Mouse (Mus musculus) kidney, postnatal 0 days (tissue): ENCODE data around the gene Igf2bp1. TPM values are rescaled to one million over a fixed set of nuclear protein-coding genes. Genes with fewer than 3 reads are reported as not detected.

Source experiments
- ATAC-seq: fragments of 200-750 bp; cut with Nextera tagmentation; replicated peaks from 2 replicates; pipeline ENCODE4 v1.8.0; 2017; ENCODE audit warnings: low read depth, moderate number of reproducible peaks, moderate TSS enrichment, moderate library complexity; ENCODE audit not compliant: low FRiP score
- DNase-seq: peaks from one replicate; pipeline ENCODE4 v3.0.0-alpha.2; 2016; ENCODE audit warnings: low spot score
- H3K27ac ChIP-seq: fragments of 300-500 bp; sonication (generic); 2 replicates; pipeline ENCODE4 v1.5.1; 2014; ENCODE audit warnings: mild to moderate bottlenecking
- H3K27me3 ChIP-seq: fragments of 300-500 bp; sonication (generic); 2 replicates; pipeline ENCODE4 v1.6.1; 2014; ENCODE audit warnings: low read length, mixed read lengths; ENCODE audit not compliant: insufficient read depth
- H3K36me3 ChIP-seq: fragments of 300-500 bp; sonication (generic); 2 replicates; pipeline ENCODE4 v1.6.1; 2014; ENCODE audit warnings: low read length, mixed read lengths; ENCODE audit not compliant: insufficient read depth
- H3K4me1 ChIP-seq: fragments of 300-500 bp; sonication (generic); replicated peaks from 2 replicates; pipeline ENCODE4 v1.6.1; 2014; ENCODE audit warnings: antibody characterized with exemption, low read length, mixed read lengths; ENCODE audit not compliant: insufficient read depth
- H3K4me2 ChIP-seq: fragments of 300-500 bp; sonication (generic); 2 replicates; pipeline ENCODE4 v1.6.1; 2014; ENCODE audit warnings: mild to moderate bottlenecking, low read length, moderate library complexity, mixed read lengths
- H3K4me3 ChIP-seq: fragments of 300-500 bp; sonication (generic); replicated peaks from 2 replicates; pipeline ENCODE4 v1.5.1; 2014; ENCODE audit warnings: low read depth, low read length
- H3K9ac ChIP-seq: fragments of 300-500 bp; sonication (generic); 2 replicates; pipeline ENCODE4 v1.6.1; 2014; ENCODE audit warnings: low read depth, low read length
- H3K9me3 ChIP-seq: fragments of 300-500 bp; sonication (generic); replicated peaks from 2 replicates; pipeline ENCODE4 v1.6.1; 2016; ENCODE audit warnings: low read length, inconsistent platforms, mixed read lengths
- CTCF ChIP-seq: IDR thresholded peaks from 2 replicates; pipeline ENCODE4 v1.5.1; 2016; ENCODE audit warnings: antibody characterized with exemption, low read depth, mild to moderate bottlenecking, moderate library complexity
- WGBS: fragments of 180-500 bp; shearing (Covaris S2); extraction: QIAGEN DNeasy Blood & Tissue Kit; methylation state at CpG from one replicate; pipeline ENCODE4 v1.1.7; 2014; 5-methylcytosine and 5-hydroxymethylcytosine counted together
- polyA plus RNA-seq: library from polyadenylated mRNA; unstranded; fragments of >200 nt; fragmentation: Nextera tagmentation; extraction: Ambion mirVana; gene quantifications from 2 replicates; pipeline ENCODE4 v1.2.1, GENCODE M21; 2015

The Igf2bp1 gene
- polyA plus RNA-seq, 1 experiment from 2014 or later: 14.9 TPM

- H3K4me3 ChIP-seq: peak overlapping the region; percentile 88
- H3K4me1 ChIP-seq: peaks cover 29% of the 10 kb centered on the region
- H3K4me2 ChIP-seq: peak overlapping the region; percentile 94
- 1% methylated on average over 32 of the region's 32 CpGs for WGBS
- DNase-seq (peak; percentile 57), ATAC-seq (peak; percentile 3; the same call in 1 of the 2 replicates)
- peak overlapping the region; percentile 89 for H3K27ac ChIP-seq
- no peaks in the 10 kb centered on the region for H3K9me3 ChIP-seq
- H3K27me3 ChIP-seq: peaks cover 16% of the 10 kb centered on the region; the same call in 1 of the 2 replicates
- H3K36me3 ChIP-seq: no peaks in the 10 kb centered on the region
- H3K9ac ChIP-seq: peak overlapping the region; percentile 87
- no peak for TF ChIP-seq CTCF
Measured at GRCm38 (mm10) chr11:96003969-96004792, 1.6 kb downstream of the Igf2bp1 start.

GRCm38 (mm10) chr11:96003100-96003900 is 2.4 kb downstream of the Igf2bp1 start:
- no peak for TF ChIP-seq CTCF
- ATAC-seq (no peak), DNase-seq (peak; percentile 41)
- Histone ChIP-seq H3K36me3 (no peaks in the 10 kb centered on the region), H3K4me3 (peak overlapping the region; percentile 88), H3K27me3 (peaks cover 16% of the 10 kb centered on the region; the same call in 1 of the 2 replicates), H3K4me1 (peaks cover 29% of the 10 kb centered on the region), H3K4me2 (peak overlapping the region; percentile 94), H3K27ac (no peak overlapping the region), H3K9me3 (no peaks in the 10 kb centered on the region), H3K9ac (no peak overlapping the region; the same call in 1 of the 2 replicates)
- 8% methylated on average over 12 of the region's 12 CpGs for WGBS

GRCm38 (mm10) chr11:95994151-95994550 is 11.6 kb downstream of the Igf2bp1 start:
- ATAC-seq (no peak), DNase-seq (no peak)
- no peak overlapping the region for H3K4me3 ChIP-seq
- H3K27me3 ChIP-seq: no peaks in the 10 kb centered on the region
- peaks cover 37% of the 10 kb centered on the region for H3K4me1 ChIP-seq
- no peaks in the 10 kb centered on the region for H3K9me3 ChIP-seq
- 93% methylated on average over 8 of the region's 8 CpGs for WGBS
- TF ChIP-seq CTCF: peak; percentile 28; the same call in 1 of the 2 replicates
- H3K36me3 ChIP-seq: no peaks in the 10 kb centered on the region
- H3K9ac ChIP-seq: no peak overlapping the region
- no peak overlapping the region for H3K4me2 ChIP-seq
- H3K27ac ChIP-seq: peak overlapping the region; percentile 98; the same call in 1 of the 2 replicates

- H3K27ac ChIP-seq: peak overlapping the region; percentile 98
- H3K4me3 ChIP-seq: peak overlapping the region; percentile 49
- peak overlapping the region; percentile 90 for H3K4me2 ChIP-seq
- TF ChIP-seq CTCF: no peak
- no peaks in the 10 kb centered on the region for H3K27me3 ChIP-seq
- H3K9me3 ChIP-seq: no peaks in the 10 kb centered on the region
- H3K4me1 ChIP-seq: peaks cover 51% of the 10 kb centered on the region
- H3K36me3 ChIP-seq: no peaks in the 10 kb centered on the region
- 10% methylated on average over 40 of the region's 49 CpGs for WGBS
- ATAC-seq (peak; percentile 84), DNase-seq (peak; percentile 88)
- H3K9ac ChIP-seq: peak overlapping the region; percentile 84
Measured at GRCm38 (mm10) chr11:95990886-95991708, 14.6 kb downstream of the Igf2bp1 start.

GRCm38 (mm10) chr11:95990431-95990830 is 15.3 kb downstream of the Igf2bp1 start:
- WGBS: 52% methylated on average over 4 of the region's 4 CpGs
- Histone ChIP-seq H3K9me3 (no peaks in the 10 kb centered on the region), H3K36me3 (no peaks in the 10 kb centered on the region), H3K9ac (peak overlapping the region; percentile 84), H3K27ac (peak overlapping the region; percentile 98), H3K27me3 (no peaks in the 10 kb centered on the region), H3K4me3 (peak overlapping the region; percentile 49; the same call in 1 of the 2 replicates), H3K4me1 (peaks cover 51% of the 10 kb centered on the region), H3K4me2 (peak overlapping the region; percentile 90)
- DNase-seq: no peak
- ATAC-seq: no peak
- TF ChIP-seq CTCF: no peak

GRCm38 (mm10) chr11:95989864-95990263 is 15.9 kb downstream of the Igf2bp1 start:
- Histone ChIP-seq H3K27me3 (no peaks in the 10 kb centered on the region), H3K4me3 (no peak overlapping the region), H3K4me1 (peaks cover 51% of the 10 kb centered on the region), H3K9ac (peak overlapping the region; percentile 84; the same call in 1 of the 2 replicates), H3K36me3 (no peaks in the 10 kb centered on the region), H3K27ac (peak overlapping the region; percentile 98), H3K9me3 (no peaks in the 10 kb centered on the region), H3K4me2 (peak overlapping the region; percentile 90)
- DNase-seq (no peak), ATAC-seq (no peak)
- TF ChIP-seq CTCF: no peak
- 45% methylated on average over 8 of the region's 8 CpGs for WGBS
